Mouse (Mus musculus) testis, adult 2 months (tissue): ENCODE measurements around the gene Gm4791.

Experiments
- CTCF ChIP-seq: fragments of 200-500 bp; IDR thresholded peaks from 2 replicates; pipeline ENCODE4 v1.5.1; 2012; ENCODE audit warnings: low read depth, mild to moderate bottlenecking, inconsistent platforms, low read length, moderate library complexity; ENCODE audit not compliant: control insufficient read depth, insufficient read depth, insufficient replicate concordance
- POLR2A ChIP-seq: fragments of 200-500 bp; IDR thresholded peaks from 2 replicates; pipeline ENCODE4 v1.6.1; 2012; ENCODE audit warnings: low read depth, mild to moderate bottlenecking, inconsistent platforms, low read length, moderate library complexity; ENCODE audit not compliant: control insufficient read depth

DNA sequence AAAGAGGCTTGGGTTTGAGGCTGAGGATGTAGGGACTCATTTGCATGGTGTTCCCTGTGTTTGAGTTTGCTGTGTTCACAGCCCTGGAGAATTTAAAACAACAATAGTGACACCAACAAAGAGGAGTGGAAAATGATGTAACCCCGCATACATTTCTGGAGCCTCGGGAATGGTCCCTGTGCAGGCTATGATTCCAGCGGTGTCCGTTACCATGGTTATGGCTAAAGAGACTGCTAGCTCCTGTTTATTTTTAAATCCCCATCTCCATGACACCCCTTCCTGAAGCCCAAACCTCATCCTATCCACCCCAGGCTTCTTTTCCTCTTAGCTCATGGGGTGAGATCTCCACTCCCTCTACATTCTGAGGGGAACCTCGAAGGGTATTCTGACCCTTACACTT is 32.5 kb upstream of the Gm4791 start:
- TF ChIP-seq CTCF (no peak), POLR2A (no peak)
